ENCODE assay signal across 12 mouse cellular contexts in the genomic region with DNA sequence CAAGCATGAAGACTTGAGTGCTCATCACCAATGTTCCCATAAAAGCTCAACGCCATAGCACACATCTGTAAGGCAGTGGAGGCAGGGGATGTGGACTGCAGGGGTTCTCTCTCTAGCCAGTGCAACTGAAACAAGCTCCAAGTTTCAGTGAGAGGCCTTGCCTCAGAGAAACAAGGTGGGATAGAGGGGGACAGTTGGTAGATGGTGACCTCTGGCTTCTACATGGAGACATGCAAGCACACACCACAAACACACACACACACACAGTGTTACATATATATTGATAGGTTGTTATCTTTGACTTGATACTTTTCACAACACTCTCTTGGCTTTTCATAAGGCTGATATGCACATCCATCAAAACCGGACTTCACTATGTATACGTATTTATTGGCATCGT. TPM values are rescaled to one million over a fixed set of nuclear protein-coding genes. Genes with fewer than 3 reads are reported as not detected.
DNase-seq lines count a peak whose midpoint lies in the region; ATAC-seq lines count a peak whose summit lies in the region.
"Had no signal": no experiment of that assay in that cellular context is flagged by ENCODE, and none has a peak within 500 bp of the region (broad histone marks: within the 10 kb centered on the region; RNA-seq: fewer than 3 reads in every experiment).

No protein-coding gene starts in this region.

- peaks cover 7% of the 10 kb centered on the region for H3K36me3 ChIP-seq in megakaryocyte, embryonic 14.5 days (replicated peaks; ENCODE audit: low read length)
- H3K36me3 ChIP-seq in embryonic facial prominence, embryonic 15.5 days = no peaks in the 10 kb centered on the region
- no peaks in the 10 kb centered on the region for H3K36me3 ChIP-seq in liver, embryonic 16.5 days (ENCODE audit: control insufficient read depth, insufficient read depth)
- H3K36me3 ChIP-seq: heart, embryonic 13.5 days; hindbrain, embryonic 13.5 days had no signal

- peak overlapping the region; percentile 91 for H3K4me3 ChIP-seq in megakaryocyte, embryonic 14.5 days (replicated peaks)
- H3K4me3 ChIP-seq in embryonic facial prominence, embryonic 15.5 days (replicated peaks) = no peak overlapping the region
- H3K4me3 ChIP-seq in liver, embryonic 16.5 days (ENCODE audit: low read depth, low read length) = no peak overlapping the region
- H3K4me3 ChIP-seq: hindbrain, embryonic 13.5 days had no signal

- H3K27me3 ChIP-seq in megakaryocyte, embryonic 14.5 days (replicated peaks) = no peaks in the 10 kb centered on the region
- H3K27me3 ChIP-seq in embryonic facial prominence, embryonic 15.5 days = no peaks in the 10 kb centered on the region; the same call in 1 of the 2 replicates
- no peaks in the 10 kb centered on the region for H3K27me3 ChIP-seq in liver, embryonic 16.5 days (ENCODE audit: control insufficient read depth, insufficient read depth, low read depth, low read length)

- peaks cover 92% of the 10 kb centered on the region for H3K4me1 ChIP-seq in megakaryocyte, embryonic 14.5 days
- H3K4me1 ChIP-seq in embryonic facial prominence, embryonic 15.5 days = peaks cover 47% of the 10 kb centered on the region
- peaks cover 80% of the 10 kb centered on the region for H3K4me1 ChIP-seq in liver, embryonic 16.5 days (ENCODE audit: control insufficient read depth, low read depth, low read length)

- WGBS in embryonic facial prominence, embryonic 15.5 days = 89% methylated on average over 4 of the region's 4 CpGs
- 65% methylated on average over 4 of the region's 4 CpGs for WGBS in liver, embryonic 16.5 days (ENCODE audit: insufficient replicate concordance)

- H3K4me2 ChIP-seq in embryonic facial prominence, embryonic 15.5 days (replicated peaks) = no peak overlapping the region
- no peak overlapping the region for H3K4me2 ChIP-seq in liver, embryonic 16.5 days (ENCODE audit: low read depth, low read length)
- H3K4me2 ChIP-seq: hindbrain, embryonic 13.5 days had no signal

- H3K9ac ChIP-seq in embryonic facial prominence, embryonic 15.5 days = no peak overlapping the region
- H3K9ac ChIP-seq in liver, embryonic 16.5 days (ENCODE audit: low read depth, low read length) = no peak overlapping the region
- H3K9ac ChIP-seq: hindbrain, embryonic 13.5 days had no signal

- ATAC-seq in megakaryocyte, adult 5-6 weeks (ENCODE audit: poor library complexity, severe bottlenecking) = no peak
- ATAC-seq in embryonic facial prominence, embryonic 15.5 days (ENCODE audit: insufficient number of reproducible peaks, low FRiP score, low TSS enrichment, low read depth) = no peak
- ATAC-seq in liver, embryonic 16.5 days (ENCODE audit: low read depth) = no peak
- no peak for ATAC-seq in megakaryocyte-erythroid progenitor cell, adult 5-6 weeks (replicated peaks; ENCODE audit: low FRiP score, low TSS enrichment, poor library complexity, severe bottlenecking)

- peak overlapping the region; percentile 85; the same call in 1 of the 2 replicates for H3K27ac ChIP-seq in embryonic facial prominence, embryonic 15.5 days (replicated peaks)
- peak overlapping the region; percentile 94 for H3K27ac ChIP-seq in liver, embryonic 16.5 days (ENCODE audit: low read length)
- H3K27ac ChIP-seq: heart, embryonic 13.5 days; hindbrain, embryonic 13.5 days had no signal

- H3K9me3 ChIP-seq in megakaryocyte, embryonic 14.5 days = no peaks in the 10 kb centered on the region
- H3K9me3 ChIP-seq in embryonic facial prominence, embryonic 15.5 days (replicated peaks) = no peaks in the 10 kb centered on the region
- no peaks in the 10 kb centered on the region for H3K9me3 ChIP-seq in liver, embryonic 16.5 days (replicated peaks; ENCODE audit: control insufficient read depth, low read length)
- H3K9me3 ChIP-seq: heart, embryonic 13.5 days; hindbrain, embryonic 13.5 days had no signal

- DNase-seq in lung, postnatal 36 days = no peak
- no peak for DNase-seq in cerebellum, adult 11-12 months
- DNase-seq: cerebellum, adult 9-11 months; midbrain, embryonic 14.5 days; right cerebral cortex, postnatal 4 days had no signal

RNA-seq across cellular contexts. Expression of gene Syne3, which starts 2.7 kb away (rescaled TPM):
- polyA plus RNA-seq in megakaryocyte, embryonic 14.5 days (2012; ENCODE audit: insufficient read depth, low replicate concordance) = 4.2 and 6.8 TPM in 2 replicates
- total RNA-seq in megakaryocyte, adult 5-6 weeks (2015) = 14.1 and 17.8 TPM in 2 replicates
- total RNA-seq in megakaryocyte, adult 5-6 weeks (2017) = 26.9 and 28.4 TPM in 2 replicates
- polyA plus RNA-seq in embryonic facial prominence, embryonic 15.5 days (2015; fragmentation: Nextera tagmentation; extraction: Ambion mirVana) = 3.6 and 4.4 TPM in 2 replicates
- 2.8 TPM in 2 replicates for polyA plus RNA-seq in liver, embryonic 16.5 days (2015; fragmentation: Nextera tagmentation; extraction: Ambion mirVana)
- 10.9 and 15.7 TPM in 2 replicates for total RNA-seq in megakaryocyte-erythroid progenitor cell, adult 5-6 weeks (2014; fragmentation: Nextera tagmentation)
- total RNA-seq in megakaryocyte-erythroid progenitor cell, adult 5-6 weeks (2017) = 9.1 and 9.7 TPM in 2 replicates

RNA-seq across cellular contexts. Expression of gene Glrx5, which starts 20.2 kb away (rescaled TPM):
- 46.1 and 131 TPM in 2 replicates for polyA plus RNA-seq in megakaryocyte, embryonic 14.5 days (2012; ENCODE audit: insufficient read depth, low replicate concordance)
- 24.8 and 35.1 TPM in 2 replicates for total RNA-seq in megakaryocyte, adult 5-6 weeks (2015)
- total RNA-seq in megakaryocyte, adult 5-6 weeks (2017) = 10.0 and 10.7 TPM in 2 replicates
- polyA plus RNA-seq in embryonic facial prominence, embryonic 15.5 days (2015; fragmentation: Nextera tagmentation; extraction: Ambion mirVana) = 152 and 159 TPM in 2 replicates
- polyA plus RNA-seq in liver, embryonic 16.5 days (2015; fragmentation: Nextera tagmentation; extraction: Ambion mirVana) = 424 and 446 TPM in 2 replicates
- 112 and 193 TPM in 2 replicates for total RNA-seq in megakaryocyte-erythroid progenitor cell, adult 5-6 weeks (2014; fragmentation: Nextera tagmentation)
- total RNA-seq in megakaryocyte-erythroid progenitor cell, adult 5-6 weeks (2017) = 59.2 and 86.9 TPM in 2 replicates
